Mouse (Mus musculus): ENCODE measurements at regions not wholly inside any gene's neighbourhood (a gene's known extent, or its start where the extent isn't known, plus 50 kb on each side); places are given as distances from the start of the nearest gene placed in this dataset.
A peak's percentile ranks its signal among the peaks of the same experiment; 100 is the strongest.

GRCm38 (mm10) chr10:115025950-115026349 lies 158.9 kb downstream of the Tph2 start:
- Histone ChIP-seq H3K4me2 (no peak overlapping the region), H3K9me3 (no peaks in the 10 kb centered on the region), H3K27ac (no peak overlapping the region), H3K9ac (no peak overlapping the region), H3K36me3 (no peaks in the 10 kb centered on the region), H3K4me1 (no peaks in the 10 kb centered on the region), H3K27me3 (no peaks in the 10 kb centered on the region), H3K4me3 (no peak overlapping the region)
- ATAC-seq (ENCODE audit: insufficient number of reproducible peaks, low FRiP score, low TSS enrichment, low read depth): no peak
- WGBS: 81% methylated on average over 2 of the region's 2 CpGs

- Histone ChIP-seq H3K36me3 (no peaks in the 10 kb centered on the region), H3K4me3 (no peak overlapping the region), H3K27ac (no peak overlapping the region), H3K27me3 (no peaks in the 10 kb centered on the region), H3K9ac (no peak overlapping the region), H3K9me3 (no peaks in the 10 kb centered on the region), H3K4me1 (no peaks in the 10 kb centered on the region; the same call in 1 of the 2 replicates), H3K4me2 (no peak overlapping the region)
- ATAC-seq (ENCODE audit: insufficient number of reproducible peaks, low FRiP score, low TSS enrichment, low read depth): no peak
- WGBS: 57% methylated on average over 9 of the region's 9 CpGs
These were observed 165.4 kb downstream of the Tph2 start for GRCm38 (mm10) chr10:115019443-115019842.

- no peak; the same call in 1 of the 2 replicates for ATAC-seq (ENCODE audit: insufficient number of reproducible peaks, low FRiP score, low TSS enrichment, low read depth)
- peak overlapping the region; percentile 33 for H3K4me2 ChIP-seq
- no peaks in the 10 kb centered on the region for H3K9me3 ChIP-seq
- no peak overlapping the region for H3K27ac ChIP-seq
- H3K27me3 ChIP-seq: no peaks in the 10 kb centered on the region
- H3K4me1 ChIP-seq: peaks cover 7% of the 10 kb centered on the region; the same call in 1 of the 2 replicates
- peak overlapping the region; percentile 11; the same call in 1 of the 2 replicates for H3K4me3 ChIP-seq
- H3K9ac ChIP-seq: no peak overlapping the region
- WGBS: 11% methylated on average over 11 of the region's 11 CpGs
- H3K36me3 ChIP-seq: no peaks in the 10 kb centered on the region
These were observed 171.3 kb downstream of the Tph2 start for GRCm38 (mm10) chr10:115013491-115014001.

GRCm38 (mm10) chr10:115012922-115013321 lies 171.9 kb downstream of the Tph2 start:
- H3K36me3 ChIP-seq: no peaks in the 10 kb centered on the region
- H3K4me2 ChIP-seq: peak overlapping the region; percentile 33; the same call in 1 of the 2 replicates
- ATAC-seq (ENCODE audit: insufficient number of reproducible peaks, low FRiP score, low TSS enrichment, low read depth): no peak
- peaks cover 7% of the 10 kb centered on the region; the same call in 1 of the 2 replicates for H3K4me1 ChIP-seq
- H3K9me3 ChIP-seq: no peaks in the 10 kb centered on the region
- no peak overlapping the region for H3K27ac ChIP-seq
- H3K4me3 ChIP-seq: no peak overlapping the region
- 48% methylated on average over 6 of the region's 6 CpGs for WGBS
- no peak overlapping the region for H3K9ac ChIP-seq
- no peaks in the 10 kb centered on the region for H3K27me3 ChIP-seq

GRCm38 (mm10) chr10:115012316-115012715 lies 172.5 kb downstream of the Tph2 start:
- Histone ChIP-seq H3K27me3 (no peaks in the 10 kb centered on the region), H3K4me2 (no peak overlapping the region), H3K4me1 (peaks cover 7% of the 10 kb centered on the region; the same call in 1 of the 2 replicates), H3K9ac (no peak overlapping the region), H3K4me3 (no peak overlapping the region), H3K27ac (no peak overlapping the region), H3K36me3 (no peaks in the 10 kb centered on the region), H3K9me3 (no peaks in the 10 kb centered on the region)
- 47% methylated on average over 7 of the region's 7 CpGs for WGBS
- no peak for ATAC-seq (ENCODE audit: insufficient number of reproducible peaks, low FRiP score, low TSS enrichment, low read depth)

GRCm38 (mm10) chr10:115011911-115012310 lies 172.9 kb downstream of the Tph2 start:
- H3K27me3 ChIP-seq: no peaks in the 10 kb centered on the region
- H3K9ac ChIP-seq: no peak overlapping the region
- no peak for ATAC-seq (ENCODE audit: insufficient number of reproducible peaks, low FRiP score, low TSS enrichment, low read depth)
- 90% methylated on average over 3 of the region's 3 CpGs for WGBS
- peaks cover 7% of the 10 kb centered on the region; the same call in 1 of the 2 replicates for H3K4me1 ChIP-seq
- no peak overlapping the region for H3K27ac ChIP-seq
- no peaks in the 10 kb centered on the region for H3K36me3 ChIP-seq
- H3K4me2 ChIP-seq: no peak overlapping the region
- no peaks in the 10 kb centered on the region for H3K9me3 ChIP-seq
- H3K4me3 ChIP-seq: no peak overlapping the region

- Histone ChIP-seq H3K27me3 (no peaks in the 10 kb centered on the region), H3K4me2 (no peak overlapping the region), H3K4me1 (no peaks in the 10 kb centered on the region), H3K36me3 (no peaks in the 10 kb centered on the region), H3K9ac (no peak overlapping the region), H3K27ac (no peak overlapping the region), H3K9me3 (no peaks in the 10 kb centered on the region), H3K4me3 (no peak overlapping the region)
- no peak for ATAC-seq (ENCODE audit: insufficient number of reproducible peaks, low FRiP score, low TSS enrichment, low read depth)
- 74% methylated on average over 3 of the region's 3 CpGs for WGBS
These were observed 188.4 kb downstream of the Tph2 start for GRCm38 (mm10) chr10:114996400-114996799.

GRCm38 (mm10) chr10:114995211-114995908 lies 189.5 kb downstream of the Tph2 start:
- Histone ChIP-seq H3K4me3 (no peak overlapping the region), H3K4me2 (no peak overlapping the region), H3K36me3 (no peaks in the 10 kb centered on the region), H3K27ac (no peak overlapping the region), H3K4me1 (no peaks in the 10 kb centered on the region), H3K27me3 (no peaks in the 10 kb centered on the region), H3K9ac (no peak overlapping the region), H3K9me3 (no peaks in the 10 kb centered on the region)
- 50% methylated on average over 3 of the region's 3 CpGs for WGBS
- no peak for ATAC-seq (ENCODE audit: insufficient number of reproducible peaks, low FRiP score, low TSS enrichment, low read depth)

- Histone ChIP-seq H3K9ac (no peak overlapping the region), H3K4me2 (no peak overlapping the region)
These were observed 186.5 kb upstream of the Trhde start for GRCm38 (mm10) chr10:114988453-114989226.

GRCm38 (mm10) chr10:114972364-114972763 lies 170.3 kb upstream of the Trhde start:
- Histone ChIP-seq H3K4me2 (no peak overlapping the region), H3K9me3 (no peaks in the 10 kb centered on the region), H3K4me3 (no peak overlapping the region), H3K4me1 (no peaks in the 10 kb centered on the region), H3K27ac (no peak overlapping the region), H3K9ac (no peak overlapping the region), H3K36me3 (no peaks in the 10 kb centered on the region), H3K27me3 (no peaks in the 10 kb centered on the region)
- no peak for ATAC-seq (ENCODE audit: insufficient number of reproducible peaks, low FRiP score, low TSS enrichment, low read depth)
- 75% methylated on average over 2 of the region's 2 CpGs for WGBS

More at GRCm38 (mm10) chr10:114988453-114989226, 186.5 kb upstream of the Trhde start:
- no peak for ATAC-seq (ENCODE audit: insufficient number of reproducible peaks, low FRiP score, low TSS enrichment, low read depth)
- no peak overlapping the region for H3K4me3 ChIP-seq
- H3K27ac ChIP-seq: no peak overlapping the region
- WGBS: 91% methylated on average over 8 of the region's 8 CpGs
- H3K27me3 ChIP-seq: no peaks in the 10 kb centered on the region
- H3K4me1 ChIP-seq: no peaks in the 10 kb centered on the region
- no peaks in the 10 kb centered on the region for H3K36me3 ChIP-seq
- H3K9me3 ChIP-seq: no peaks in the 10 kb centered on the region

GRCm38 (mm10) chr10:114963656-114964055 lies 161.5 kb upstream of the Trhde start:
- WGBS: 67% methylated on average over 2 of the region's 2 CpGs
- no peak for ATAC-seq (ENCODE audit: insufficient number of reproducible peaks, low FRiP score, low TSS enrichment, low read depth)

GRCm38 (mm10) chr10:114957909-114958308 lies 155.8 kb upstream of the Trhde start:
- Histone ChIP-seq H3K9me3 (no peaks in the 10 kb centered on the region), H3K27ac (no peak overlapping the region), H3K27me3 (no peaks in the 10 kb centered on the region), H3K4me2 (no peak overlapping the region), H3K4me3 (no peak overlapping the region), H3K36me3 (no peaks in the 10 kb centered on the region), H3K4me1 (no peaks in the 10 kb centered on the region), H3K9ac (no peak overlapping the region)
- ATAC-seq (ENCODE audit: insufficient number of reproducible peaks, low FRiP score, low TSS enrichment, low read depth): no peak
- WGBS: 47% methylated on average over 3 of the region's 3 CpGs

More at GRCm38 (mm10) chr10:114963656-114964055, 161.5 kb upstream of the Trhde start:
- Histone ChIP-seq H3K9me3 (no peaks in the 10 kb centered on the region), H3K4me2 (no peak overlapping the region), H3K27ac (no peak overlapping the region), H3K9ac (no peak overlapping the region), H3K27me3 (no peaks in the 10 kb centered on the region), H3K4me3 (no peak overlapping the region), H3K36me3 (no peaks in the 10 kb centered on the region), H3K4me1 (no peaks in the 10 kb centered on the region)
